Mouse (Mus musculus) intestine, postnatal 0 days (tissue): ENCODE results near the gene Stk39. TPM values are rescaled to one million over a fixed set of nuclear protein-coding genes. Genes with fewer than 3 reads are reported as not detected.

Source experiments
- ATAC-seq: fragments of 200-750 bp; cut with Nextera tagmentation; 2 replicates; pipeline ENCODE4 v1.8.0; 2017; ENCODE audit warnings: mild to moderate bottlenecking, moderate TSS enrichment, moderate library complexity
- H3K27ac ChIP-seq: fragments of 300-500 bp; sonication (generic); 2 replicates; pipeline ENCODE4 v1.5.1; 2014; ENCODE audit warnings: mild to moderate bottlenecking, low read depth, low read length, moderate library complexity
- H3K27me3 ChIP-seq: fragments of 300-500 bp; sonication (generic); replicated peaks from 2 replicates; pipeline ENCODE4 v1.6.1; 2014; ENCODE audit warnings: low read length, mixed read lengths; ENCODE audit not compliant: control insufficient read depth, insufficient read depth
- H3K36me3 ChIP-seq: fragments of 300-500 bp; sonication (generic); 2 replicates; pipeline ENCODE4 v1.6.1; 2014; ENCODE audit warnings: mild to moderate bottlenecking, moderate library complexity; ENCODE audit not compliant: control insufficient read depth, insufficient read depth
- H3K4me1 ChIP-seq: fragments of 300-500 bp; sonication (generic); replicated peaks from 2 replicates; pipeline ENCODE4 v1.6.1; 2014; ENCODE audit warnings: antibody characterized with exemption, low read length, mixed read lengths; ENCODE audit not compliant: control insufficient read depth, insufficient read depth
- H3K4me2 ChIP-seq: fragments of 300-500 bp; sonication (generic); replicated peaks from 2 replicates; pipeline ENCODE4 v1.6.1; 2014; ENCODE audit warnings: low read depth, mild to moderate bottlenecking, moderate library complexity
- H3K4me3 ChIP-seq: fragments of 300-500 bp; sonication (generic); 2 replicates; pipeline ENCODE4 v1.5.1; 2014; ENCODE audit warnings: low read depth, low read length
- H3K9ac ChIP-seq: fragments of 300-500 bp; sonication (generic); 2 replicates; pipeline ENCODE4 v1.6.1; 2014; ENCODE audit warnings: mild to moderate bottlenecking, low read depth, low read length
- H3K9me3 ChIP-seq: fragments of 300-500 bp; sonication (generic); 2 replicates; pipeline ENCODE4 v1.6.1; 2016; ENCODE audit warnings: mixed run types; ENCODE audit not compliant: control insufficient read depth
- CTCF ChIP-seq: sonication (generic); IDR thresholded peaks from 2 replicates; pipeline ENCODE4 v1.5.1; 2016; ENCODE audit warnings: low read depth, mild to moderate bottlenecking, control low read depth, antibody characterized with exemption, moderate library complexity
- whole genome bisulfite sequencing: fragments of 180-500 bp; shearing (Covaris S2); extraction: QIAGEN DNeasy Blood & Tissue Kit; methylation state at CpG from one replicate; pipeline ENCODE4 v1.1.7; 2014; 5-methylcytosine and 5-hydroxymethylcytosine counted together
- polyA plus RNA-seq: library from polyadenylated mRNA; unstranded; fragments of >200 nt; fragmentation: Nextera tagmentation; extraction: Ambion mirVana; gene quantifications from 2 replicates; pipeline ENCODE4 v1.2.1, GENCODE M21; 2015

The Stk39 gene
- polyA plus RNA-seq, 1 experiment from 2014 or later, result 10.1 TPM

DNA sequence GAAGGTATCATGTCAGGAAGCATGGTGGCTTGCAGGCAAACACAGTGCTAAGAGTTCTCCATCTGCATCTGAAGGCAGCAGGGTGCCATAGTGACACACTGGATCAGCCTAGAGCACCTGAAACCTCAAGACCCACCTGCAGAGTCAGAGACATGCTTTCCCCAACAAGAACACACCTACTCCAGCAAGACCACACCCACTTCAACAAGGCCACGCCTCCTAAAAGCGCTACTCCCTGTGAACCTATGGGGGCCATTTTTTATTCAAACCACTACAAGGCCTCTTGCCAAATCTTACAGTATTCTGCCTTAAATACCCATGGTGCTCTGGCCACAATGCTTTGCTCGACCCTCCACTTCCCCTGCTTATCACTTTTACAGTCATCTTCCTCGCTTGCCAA lies 13.1 kb upstream of the Stk39 start:
- Histone ChIP-seq H3K9me3 (no peaks in the 10 kb centered on the region), H3K27ac (no peak overlapping the region), H3K4me3 (no peak overlapping the region), H3K4me2 (peak overlapping the region; percentile 39), H3K9ac (no peak overlapping the region), H3K27me3 (no peaks in the 10 kb centered on the region), H3K36me3 (no peaks in the 10 kb centered on the region), H3K4me1 (no peaks in the 10 kb centered on the region)
- no peak for TF ChIP-seq CTCF
- no peak for ATAC-seq
- WGBS, result 36% methylated on average over 4 of the region's 4 CpGs

- Histone ChIP-seq H3K4me2 (no peak overlapping the region), H3K9ac (no peak overlapping the region), H3K4me1 (no peaks in the 10 kb centered on the region), H3K27me3 (no peaks in the 10 kb centered on the region), H3K36me3 (no peaks in the 10 kb centered on the region), H3K9me3 (no peaks in the 10 kb centered on the region), H3K4me3 (no peak overlapping the region), H3K27ac (no peak overlapping the region)
- 95% methylated on average over 5 of the region's 5 CpGs for WGBS
- TF ChIP-seq CTCF, result no peak
- no peak for ATAC-seq
These were observed 10.8 kb upstream of the Stk39 start for GRCm38 (mm10) chr2:68482896-68483295.

- WGBS, result 85% methylated on average over 10 of the region's 10 CpGs
- Histone ChIP-seq H3K4me1 (no peaks in the 10 kb centered on the region), H3K27me3 (no peaks in the 10 kb centered on the region), H3K9me3 (no peaks in the 10 kb centered on the region), H3K4me3 (no peak overlapping the region), H3K36me3 (no peaks in the 10 kb centered on the region), H3K9ac (no peak overlapping the region), H3K27ac (no peak overlapping the region), H3K4me2 (no peak overlapping the region)
- no peak for TF ChIP-seq CTCF
- ATAC-seq, result no peak
These were observed 7.8 kb upstream of the Stk39 start for GRCm38 (mm10) chr2:68479823-68480222.

GRCm38 (mm10) chr2:68472921-68473320 lies 853 bp upstream of the Stk39 start:
- Histone ChIP-seq H3K4me1 (no peaks in the 10 kb centered on the region), H3K4me2 (peak overlapping the region; percentile 99; the same call in 1 of the 2 replicates), H3K9ac (no peak overlapping the region), H3K27me3 (no peaks in the 10 kb centered on the region), H3K27ac (no peak overlapping the region), H3K9me3 (no peaks in the 10 kb centered on the region), H3K36me3 (no peaks in the 10 kb centered on the region), H3K4me3 (no peak overlapping the region)
- no peak for ATAC-seq
- no peak for TF ChIP-seq CTCF
- WGBS, result 63% methylated on average over 4 of the region's 4 CpGs

- ATAC-seq, result 0 out of 2 replicates have a peak, but pooled peaks have one; percentile 1
- H3K9ac ChIP-seq, result no peak overlapping the region
- H3K27me3 ChIP-seq, result no peaks in the 10 kb centered on the region
- H3K36me3 ChIP-seq, result no peaks in the 10 kb centered on the region
- H3K9me3 ChIP-seq, result no peaks in the 10 kb centered on the region
- no peak for TF ChIP-seq CTCF
- 7% methylated on average over 5 of the region's 5 CpGs for WGBS
- H3K27ac ChIP-seq, result 0 out of 2 replicates have a peak overlapping the region, but pooled peaks have one; percentile 82
- H3K4me2 ChIP-seq, result peak overlapping the region; percentile 99
- H3K4me1 ChIP-seq, result no peaks in the 10 kb centered on the region
- peak overlapping the region; percentile 89 for H3K4me3 ChIP-seq
These were observed 463 bp upstream of the Stk39 start for GRCm38 (mm10) chr2:68472551-68472910.

DNA sequence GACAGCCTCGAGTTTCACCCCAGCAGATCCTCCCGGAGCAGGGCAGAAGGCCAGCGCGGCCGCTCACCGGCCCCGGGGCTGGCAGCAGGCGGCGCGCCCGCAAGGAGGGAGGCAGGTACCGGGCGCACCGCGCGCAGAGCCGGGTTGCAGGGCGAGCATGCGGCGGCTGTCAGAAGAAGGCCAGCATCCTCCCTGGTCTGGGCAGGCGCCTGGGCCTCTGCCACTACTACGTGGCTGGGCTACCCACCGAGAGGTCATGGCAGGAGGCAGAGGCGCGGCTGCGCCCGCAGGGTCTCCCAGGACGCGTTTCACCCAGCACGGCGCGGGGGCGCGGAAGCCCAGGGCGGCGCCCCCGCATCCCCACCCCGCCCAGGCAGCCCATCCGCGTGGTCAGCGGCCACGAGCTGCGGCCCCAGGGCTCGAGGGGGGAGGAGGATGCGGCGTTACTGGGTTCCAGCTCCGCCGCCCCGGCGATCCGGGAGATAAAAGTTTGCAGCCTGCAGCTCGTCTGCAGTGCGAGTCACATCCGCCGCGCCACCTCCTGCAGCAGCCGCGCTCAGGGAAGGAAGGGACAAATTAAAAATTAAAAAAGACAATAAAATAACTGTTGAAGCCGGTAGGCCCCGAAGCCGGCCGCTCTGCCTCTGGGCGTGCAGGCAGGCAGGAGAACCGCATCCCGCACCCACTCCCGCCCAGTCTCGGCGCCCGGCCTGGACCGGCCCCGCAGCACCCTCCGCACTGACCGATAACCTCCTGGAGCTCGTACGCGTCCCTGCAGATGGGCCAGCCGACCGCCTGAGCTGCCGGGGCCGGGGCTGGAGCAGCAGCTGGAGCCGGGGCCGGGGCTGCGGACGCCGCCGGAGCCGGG lies 943 bp downstream of the Stk39 start:
- H3K4me1 ChIP-seq, result no peaks in the 10 kb centered on the region
- ATAC-seq, result peak; percentile 53
- peak overlapping the region; percentile 60 for H3K9ac ChIP-seq
- peak overlapping the region; percentile 89 for H3K4me3 ChIP-seq
- H3K27me3 ChIP-seq, result no peaks in the 10 kb centered on the region
- peak overlapping the region; percentile 99 for H3K4me2 ChIP-seq
- TF ChIP-seq CTCF, result peak; percentile 51
- WGBS, result under 1% methylated on average over 79 of the region's 87 CpGs
- H3K36me3 ChIP-seq, result no peaks in the 10 kb centered on the region
- peak overlapping the region; percentile 82 for H3K27ac ChIP-seq
- no peaks in the 10 kb centered on the region for H3K9me3 ChIP-seq
